Mouse (Mus musculus) heart, embryonic 11.5 days (tissue): ENCODE data around the gene Cacng7. TPM values are rescaled to one million over a fixed set of nuclear protein-coding genes. Genes with fewer than 3 reads are reported as not detected.
"Not testable (repeated sequence)": the region's sequence is repeated elsewhere in the genome, so short reads cannot be mapped to it uniquely, and the experiment has no call there.

Source experiments
- ATAC-seq: fragments of 200-750 bp; cut with Nextera tagmentation; replicated peaks from 2 replicates; pipeline ENCODE4 v1.8.0; 2017; ENCODE audit warnings: moderate library complexity; ENCODE audit not compliant: insufficient number of reproducible peaks, low FRiP score, low TSS enrichment
- H3K27ac ChIP-seq: fragments of 300-500 bp; sonication (generic); 2 replicates; pipeline ENCODE4 v1.5.1; 2014; ENCODE audit warnings: mild to moderate bottlenecking, low read depth, low read length
- H3K27me3 ChIP-seq: fragments of 300-500 bp; sonication (generic); 2 replicates; pipeline ENCODE4 v1.6.1; 2014; ENCODE audit warnings: mild to moderate bottlenecking, low read length, mixed read lengths; ENCODE audit not compliant: control insufficient read depth, insufficient read depth
- H3K36me3 ChIP-seq: fragments of 300-500 bp; sonication (generic); 2 replicates; pipeline ENCODE4 v1.6.1; 2014; ENCODE audit warnings: mild to moderate bottlenecking, low read length, moderate library complexity, mixed read lengths; ENCODE audit not compliant: control insufficient read depth, insufficient read depth
- H3K4me1 ChIP-seq: fragments of 300-500 bp; sonication (generic); 2 replicates; pipeline ENCODE4 v1.6.1; 2014; ENCODE audit warnings: low read length; ENCODE audit not compliant: control insufficient read depth, insufficient read depth
- H3K4me2 ChIP-seq: fragments of 300-500 bp; sonication (generic); 2 replicates; pipeline ENCODE4 v1.6.1; 2014; ENCODE audit warnings: mild to moderate bottlenecking, moderate library complexity
- H3K4me3 ChIP-seq: fragments of 300-500 bp; sonication (generic); 2 replicates; pipeline ENCODE4 v1.5.1; 2014; ENCODE audit warnings: low read depth, low read length
- H3K9ac ChIP-seq: fragments of 300-500 bp; sonication (generic); 2 replicates; pipeline ENCODE4 v1.6.1; 2014; ENCODE audit warnings: mild to moderate bottlenecking, low read depth, low read length, moderate library complexity
- H3K9me3 ChIP-seq: fragments of 300-500 bp; sonication (generic); replicated peaks from 2 replicates; pipeline ENCODE4 v1.6.1; 2016; ENCODE audit warnings: low read length; ENCODE audit not compliant: control insufficient read depth
- WGBS: fragments of 180-500 bp; shearing (Covaris S2); extraction: QIAGEN DNeasy Blood & Tissue Kit; methylation state at CpG from one replicate; pipeline ENCODE4 v1.1.7; 2014; ENCODE audit not compliant: insufficient replicate concordance; 5-methylcytosine and 5-hydroxymethylcytosine counted together
- polyA plus RNA-seq: library from polyadenylated mRNA; unstranded; fragments of >200 nt; fragmentation: Nextera tagmentation; extraction: Ambion mirVana; gene quantifications from 2 replicates; pipeline ENCODE4 v1.2.1, GENCODE M21; 2014

Gene Cacng7
- polyA plus RNA-seq, 1 experiment from 2014 or later: 0.24 TPM

DNA sequence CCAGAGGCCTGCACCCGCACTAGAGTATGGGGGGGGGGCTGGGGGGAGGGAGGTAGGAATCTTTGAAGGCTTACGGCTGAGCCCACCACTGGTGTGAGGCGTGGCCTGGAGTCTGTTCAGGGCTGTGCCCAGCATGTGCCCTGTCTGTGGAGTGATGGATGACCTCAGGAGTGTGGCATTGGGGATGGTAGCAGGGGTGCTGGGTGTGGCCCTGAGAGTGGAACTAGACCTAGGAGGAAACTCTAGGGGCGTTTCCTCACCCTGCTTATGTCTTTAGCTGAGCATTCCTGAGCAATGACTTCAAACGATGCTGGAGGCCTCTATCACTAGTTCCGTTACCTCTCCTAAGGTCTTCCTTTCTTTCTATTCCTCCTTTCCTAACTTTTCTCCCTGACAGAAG lies 41.6 kb upstream of the Cacng7 start:
- 12% methylated on average over 6 of the region's 6 CpGs for WGBS
- H3K27ac ChIP-seq: peak overlapping the region; percentile 96
- peak; percentile 12; the same call in 1 of the 2 replicates for ATAC-seq

DNA sequence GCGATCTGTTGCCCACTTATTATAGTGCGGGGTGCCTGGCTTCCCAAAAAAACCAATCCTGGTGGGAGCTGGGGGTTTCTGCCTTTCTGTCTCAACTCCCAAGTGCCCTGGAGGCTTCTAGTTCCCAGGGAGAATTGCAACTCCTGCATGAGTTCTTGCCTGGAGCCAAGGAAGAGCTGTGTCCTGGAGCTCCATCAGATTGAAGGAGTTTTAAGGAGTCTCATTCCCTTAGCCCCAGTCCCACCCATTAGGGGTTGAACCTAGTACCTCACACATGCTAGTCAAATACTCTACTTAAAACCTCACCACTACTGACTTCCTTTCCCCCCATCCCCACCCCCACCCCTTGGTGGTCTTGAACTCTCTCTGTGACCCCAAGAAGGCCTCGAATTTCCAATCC lies 41.0 kb upstream of the Cacng7 start:
- H3K27ac ChIP-seq: peak overlapping the region; percentile 96
- H3K9ac ChIP-seq: peak overlapping the region; percentile 84
- H3K27me3 ChIP-seq: no peaks in the 10 kb centered on the region
- 54% methylated on average over 3 of the region's 3 CpGs for WGBS
- peak overlapping the region; percentile 62 for H3K4me3 ChIP-seq
- H3K4me1 ChIP-seq: peaks cover 24% of the 10 kb centered on the region; the same call in 1 of the 2 replicates
- ATAC-seq: no peak
- peaks cover 6% of the 10 kb centered on the region for H3K36me3 ChIP-seq
- no peaks in the 10 kb centered on the region for H3K9me3 ChIP-seq
- H3K4me2 ChIP-seq: peak overlapping the region; percentile 83

More for the DNA sequence above, 41.6 kb upstream of the Cacng7 start:
- Histone ChIP-seq H3K9ac (peak overlapping the region; percentile 84), H3K4me2 (peak overlapping the region; percentile 83), H3K4me3 (peak overlapping the region; percentile 62), H3K27me3 (no peaks in the 10 kb centered on the region), H3K36me3 (peaks cover 6% of the 10 kb centered on the region), H3K9me3 (no peaks in the 10 kb centered on the region), H3K4me1 (peaks cover 22% of the 10 kb centered on the region; the same call in 1 of the 2 replicates)

DNA sequence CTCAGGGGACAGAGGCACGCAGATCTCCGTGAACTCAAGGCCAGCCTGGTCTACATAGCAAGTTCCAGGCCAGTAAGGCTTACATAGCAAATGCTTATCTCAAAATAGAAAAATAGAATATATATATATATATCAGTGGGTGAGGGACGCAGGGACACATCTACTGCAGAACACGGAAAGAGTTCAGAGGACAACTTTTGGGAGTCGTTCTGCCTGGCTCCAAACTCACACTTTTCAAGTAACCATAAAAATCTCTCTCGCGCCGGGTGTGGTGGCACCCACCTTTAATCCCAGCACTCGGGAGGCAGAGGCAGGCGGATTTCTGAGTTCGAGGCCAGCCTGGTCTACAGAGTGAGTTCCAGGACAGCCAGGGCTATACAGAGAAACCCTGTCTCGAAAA lies 40.5 kb upstream of the Cacng7 start:
- 62% methylated on average over 10 of the region's 12 CpGs for WGBS
- Histone ChIP-seq H3K36me3 (peaks cover 10% of the 10 kb centered on the region), H3K4me2 (peak overlapping the region; percentile 83), H3K27ac (peak overlapping the region; percentile 96), H3K4me1 (peaks cover 29% of the 10 kb centered on the region; the same call in 1 of the 2 replicates), H3K9ac (peak overlapping the region; percentile 84; the same call in 1 of the 2 replicates), H3K4me3 (peak overlapping the region; percentile 62)
- H3K27me3 ChIP-seq, ATAC-seq, H3K9me3 ChIP-seq: not testable (repeated sequence)

DNA sequence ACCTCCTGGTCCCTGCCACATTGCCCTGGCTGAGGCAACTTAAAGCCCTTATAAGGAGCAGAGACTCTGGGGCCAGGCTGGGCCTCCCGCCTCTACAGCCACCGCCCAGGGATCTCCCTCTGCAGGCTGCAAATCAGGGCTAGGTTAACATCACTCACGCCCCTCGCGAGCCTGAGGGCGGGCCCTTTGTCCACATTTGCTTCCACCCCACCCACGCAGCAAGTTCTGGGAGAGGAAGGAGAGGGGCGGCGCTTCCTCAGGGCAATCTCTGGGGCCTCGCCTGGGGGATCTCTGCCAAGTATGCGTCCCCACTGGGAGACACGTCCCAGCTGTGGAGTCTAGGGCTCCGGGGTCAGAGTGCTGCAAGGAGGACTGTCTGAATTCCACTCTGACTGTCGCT lies 40.0 kb upstream of the Cacng7 start:
- H3K9me3 ChIP-seq: no peaks in the 10 kb centered on the region
- H3K4me3 ChIP-seq: peak overlapping the region; percentile 62
- ATAC-seq: peak; percentile 74
- peak overlapping the region; percentile 83 for H3K4me2 ChIP-seq
- no peaks in the 10 kb centered on the region for H3K27me3 ChIP-seq
- peaks cover 34% of the 10 kb centered on the region; the same call in 1 of the 2 replicates for H3K4me1 ChIP-seq
- peaks cover 10% of the 10 kb centered on the region for H3K36me3 ChIP-seq
- under 1% methylated on average over 14 of the region's 14 CpGs for WGBS
- peak overlapping the region; percentile 84 for H3K9ac ChIP-seq
- peak overlapping the region; percentile 96 for H3K27ac ChIP-seq

DNA sequence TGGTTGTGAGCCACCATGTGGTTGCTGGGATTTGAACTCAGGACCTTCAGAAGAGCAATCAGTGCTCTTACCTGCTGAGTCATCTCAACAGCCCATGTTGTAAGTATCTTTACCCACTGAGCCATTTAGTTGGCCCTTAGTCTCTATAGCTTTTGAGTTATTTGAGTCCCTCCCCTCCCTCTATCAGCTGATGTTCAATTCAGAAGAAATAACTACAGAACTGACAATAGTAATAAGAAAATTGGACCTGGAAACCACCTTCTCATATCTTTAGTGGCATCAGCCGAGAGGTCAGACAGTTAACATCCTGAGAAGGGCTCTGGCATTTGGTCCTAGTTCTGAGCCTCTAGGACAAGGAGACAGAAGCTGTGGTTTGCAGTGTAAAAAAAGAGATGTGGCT lies 38.0 kb upstream of the Cacng7 start:
- 94% methylated on average over 1 of the region's 1 CpGs for WGBS
- Histone ChIP-seq H3K9ac (no peak overlapping the region), H3K4me3 (no peak overlapping the region), H3K27me3 (no peaks in the 10 kb centered on the region), H3K36me3 (peaks cover 18% of the 10 kb centered on the region), H3K4me2 (no peak overlapping the region), H3K4me1 (peaks cover 42% of the 10 kb centered on the region), H3K27ac (no peak overlapping the region), H3K9me3 (no peaks in the 10 kb centered on the region)
- ATAC-seq: no peak

DNA sequence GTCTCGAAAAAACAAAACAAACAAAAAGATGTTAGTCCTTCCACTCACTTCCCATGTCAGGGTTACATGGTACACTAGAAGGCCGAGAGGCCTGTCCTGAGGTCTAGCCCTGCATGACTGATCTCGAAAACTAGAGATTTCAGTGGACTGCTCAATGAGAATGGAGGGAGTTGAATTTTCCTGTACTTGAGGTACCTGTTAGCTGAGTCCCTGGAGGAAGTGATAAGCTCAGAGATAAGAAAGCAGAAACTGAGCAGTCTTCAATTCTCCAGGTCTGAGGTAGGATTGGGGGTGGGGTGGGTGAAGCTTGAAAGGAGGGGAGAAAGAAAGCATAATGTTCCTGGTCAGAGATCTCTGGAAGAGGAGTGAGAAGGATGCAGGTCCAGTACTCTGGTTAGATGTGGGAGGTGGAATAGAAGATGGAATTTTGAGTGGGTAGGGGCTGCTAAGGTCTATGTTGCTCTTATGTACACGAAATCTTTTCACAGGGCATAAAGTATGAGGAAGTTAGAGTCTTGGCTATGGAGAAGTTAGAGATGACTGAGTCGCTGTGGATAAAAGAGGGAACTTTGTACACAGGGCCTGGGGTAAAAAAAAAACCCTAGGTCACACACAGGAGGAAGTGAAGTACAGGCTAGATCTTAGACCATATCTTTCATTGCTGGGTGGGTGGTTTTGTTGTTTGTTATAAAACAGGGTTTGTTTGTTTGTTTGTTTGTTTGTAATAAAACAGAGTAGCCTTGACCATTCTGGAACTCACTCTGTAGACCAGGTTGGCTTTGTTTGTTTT lies 37.2 kb upstream of the Cacng7 start:
- 76% methylated on average over 5 of the region's 5 CpGs for WGBS
- H3K9ac ChIP-seq: no peak overlapping the region
- no peak for ATAC-seq
- no peak overlapping the region for H3K4me3 ChIP-seq
- H3K9me3 ChIP-seq: no peaks in the 10 kb centered on the region
- no peak overlapping the region for H3K27ac ChIP-seq
- H3K27me3 ChIP-seq: no peaks in the 10 kb centered on the region
- no peak overlapping the region for H3K4me2 ChIP-seq
- peaks cover 19% of the 10 kb centered on the region for H3K36me3 ChIP-seq
- peaks cover 41% of the 10 kb centered on the region for H3K4me1 ChIP-seq

DNA sequence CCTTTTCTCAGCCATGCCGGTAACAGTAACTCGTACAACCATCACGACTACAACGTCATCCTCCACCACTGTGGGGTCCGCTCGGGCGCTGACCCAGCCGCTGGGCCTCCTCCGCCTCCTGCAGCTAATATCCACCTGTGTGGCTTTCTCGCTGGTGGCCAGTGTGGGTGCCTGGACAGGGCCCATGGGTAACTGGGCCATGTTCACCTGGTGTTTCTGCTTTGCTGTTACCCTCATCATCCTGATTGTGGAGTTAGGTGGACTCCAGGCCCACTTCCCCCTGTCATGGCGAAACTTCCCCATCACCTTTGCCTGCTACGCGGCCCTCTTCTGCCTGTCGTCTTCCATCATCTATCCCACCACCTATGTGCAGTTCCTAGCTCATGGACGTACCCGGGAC lies 36.0 kb upstream of the Cacng7 start:
- H3K27ac ChIP-seq: no peak overlapping the region
- 88% methylated on average over 16 of the region's 16 CpGs for WGBS
- no peaks in the 10 kb centered on the region for H3K9me3 ChIP-seq
- H3K4me2 ChIP-seq: no peak overlapping the region; the same call in 1 of the 2 replicates
- H3K9ac ChIP-seq: no peak overlapping the region
- H3K4me1 ChIP-seq: peaks cover 40% of the 10 kb centered on the region
- H3K4me3 ChIP-seq: no peak overlapping the region
- no peaks in the 10 kb centered on the region for H3K27me3 ChIP-seq
- no peak for ATAC-seq
- H3K36me3 ChIP-seq: peaks cover 19% of the 10 kb centered on the region

DNA sequence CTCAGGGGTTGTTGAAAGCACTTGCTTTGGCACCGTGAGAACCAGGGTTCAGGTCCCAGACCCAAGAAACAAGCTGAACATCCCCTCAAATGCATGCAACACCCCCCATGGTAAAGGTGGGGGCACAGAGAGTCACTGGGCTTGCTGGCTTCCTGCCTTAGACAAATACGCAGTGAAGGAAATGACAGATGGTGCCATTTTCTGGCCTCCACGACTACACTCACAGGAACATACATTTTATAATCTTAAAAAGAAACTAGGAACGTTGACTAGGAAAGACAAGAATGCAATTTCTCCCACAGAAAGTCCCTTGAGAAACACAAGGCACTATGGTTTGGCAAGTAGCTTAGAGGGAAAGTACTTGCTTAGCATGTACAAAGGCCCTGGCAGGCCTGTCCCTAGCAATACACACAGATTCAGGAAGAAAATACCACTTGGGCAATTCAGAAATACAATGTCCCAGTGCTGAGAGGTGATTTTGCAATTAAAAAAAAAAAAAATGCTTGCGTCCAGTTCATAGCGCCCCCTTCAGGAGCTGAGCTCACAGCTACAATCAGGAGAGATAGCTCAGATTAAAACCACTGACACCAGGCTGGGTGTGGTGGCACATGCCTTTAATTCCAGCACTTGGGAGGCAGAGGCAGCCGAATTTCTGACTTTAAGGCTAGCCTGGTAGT lies 32.7 kb upstream of the Cacng7 start:
- Histone ChIP-seq H3K9me3 (no peaks in the 10 kb centered on the region), H3K36me3 (peaks cover 12% of the 10 kb centered on the region; the same call in 1 of the 2 replicates), H3K27me3 (peaks cover 25% of the 10 kb centered on the region), H3K4me3 (no peak overlapping the region), H3K4me2 (no peak overlapping the region), H3K4me1 (peaks cover 30% of the 10 kb centered on the region), H3K27ac (no peak overlapping the region), H3K9ac (no peak overlapping the region)
- ATAC-seq: no peak
- WGBS: 53% methylated on average over 7 of the region's 7 CpGs
